Mouse (Mus musculus) adrenal gland, adult (tissue): ENCODE measurements around the gene Prr36.
A peak's percentile ranks its signal among the peaks of the same experiment; 100 is the strongest.
"Not testable (repeated sequence)": the region's sequence is repeated elsewhere in the genome, so short reads cannot be mapped to it uniquely, and the experiment has no call there.

ENCODE experiments used
- DNase-seq, 2 experiments: peaks; one replicate each; pipeline ENCODE4 v3.0.0; 2022 to 2023; ENCODE audit warnings: low spot score in 1 of 2; ENCODE audit not compliant: inconsistent age in 2 of 2

The Prr36 gene

DNA sequence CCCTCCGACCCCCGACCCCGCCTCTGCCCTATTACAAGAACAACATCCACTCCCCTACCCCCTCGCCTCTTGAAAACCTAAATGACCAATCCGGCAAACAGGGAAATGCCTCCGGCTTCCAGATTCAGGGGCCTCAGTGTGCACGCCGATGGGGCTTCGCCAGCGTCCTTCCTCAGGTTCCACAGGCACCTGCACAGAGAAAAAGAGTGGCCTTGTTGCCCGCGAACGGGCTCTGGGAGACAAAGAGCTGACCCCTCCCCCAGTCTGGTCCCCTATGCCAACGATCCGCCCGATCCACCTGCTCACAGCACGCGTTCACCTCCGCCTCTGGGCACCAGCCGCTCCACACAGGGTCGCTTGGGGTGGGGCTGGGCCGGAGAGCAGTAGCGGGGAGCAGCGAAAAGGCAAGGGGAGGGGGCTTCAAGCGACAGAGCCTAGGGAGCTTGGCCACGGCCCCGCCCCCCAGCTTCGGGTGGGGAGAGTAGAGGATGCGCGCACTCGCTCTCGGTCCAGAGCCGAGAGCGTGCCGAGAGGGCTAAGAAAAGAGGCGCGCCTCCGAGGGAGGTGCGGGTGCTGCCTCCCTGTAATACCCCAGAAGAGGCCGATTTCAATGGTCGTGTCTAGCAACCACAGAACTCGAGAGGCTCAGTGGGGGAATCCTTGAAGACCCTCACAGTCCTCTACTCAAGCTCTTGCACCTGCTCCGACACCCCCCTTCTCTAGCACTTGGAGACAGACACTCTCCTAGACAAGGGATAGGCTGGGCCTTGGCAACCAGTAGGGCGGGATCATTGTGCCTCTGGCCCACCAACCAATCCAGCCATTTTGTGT lies at the start of gene Prr36:
Gene Prr36, minus strand, starts transcription at position 669 of the 831 bp plus-strand sequence.
- peak; percentile 55 to 83 for DNase-seq

DNA sequence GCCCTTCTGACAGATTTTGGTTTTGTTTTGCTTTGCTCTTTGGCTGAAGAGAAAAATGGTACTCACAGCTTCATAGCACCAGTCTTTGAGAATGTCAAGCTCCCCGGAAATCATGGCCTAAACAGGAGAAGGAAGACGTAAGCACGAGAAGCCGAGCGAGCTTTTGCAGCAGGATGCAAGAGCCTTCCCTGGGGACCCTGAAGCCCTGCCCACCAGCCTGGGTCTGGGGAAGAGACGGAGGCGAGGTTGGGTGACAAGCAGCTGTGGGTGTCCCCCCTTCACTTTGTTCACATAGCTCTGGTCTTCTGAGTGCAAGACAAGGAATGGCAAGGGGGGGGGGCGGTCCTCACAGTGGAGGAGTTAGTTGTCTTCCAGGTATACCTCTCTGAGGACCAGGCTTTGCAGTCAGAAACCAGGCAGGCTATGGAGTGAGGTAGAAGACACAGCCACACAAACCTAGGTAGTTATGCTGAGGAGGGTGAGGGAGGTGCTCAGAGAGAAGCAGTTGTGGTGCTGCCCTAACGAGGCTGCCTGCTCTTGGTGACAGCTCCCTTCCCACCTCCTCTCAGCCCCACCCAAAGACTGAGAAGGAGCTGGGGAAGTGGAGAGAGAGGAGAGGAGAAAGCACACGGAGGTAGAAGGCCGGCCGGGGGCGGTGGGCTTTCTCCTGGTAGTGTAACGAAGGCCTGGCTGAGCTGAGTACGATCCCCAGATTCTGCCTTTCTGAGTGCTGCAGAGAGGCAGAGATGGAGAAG lies 48.1 kb upstream of the Prr36 start:
- no peak for DNase-seq

DNA sequence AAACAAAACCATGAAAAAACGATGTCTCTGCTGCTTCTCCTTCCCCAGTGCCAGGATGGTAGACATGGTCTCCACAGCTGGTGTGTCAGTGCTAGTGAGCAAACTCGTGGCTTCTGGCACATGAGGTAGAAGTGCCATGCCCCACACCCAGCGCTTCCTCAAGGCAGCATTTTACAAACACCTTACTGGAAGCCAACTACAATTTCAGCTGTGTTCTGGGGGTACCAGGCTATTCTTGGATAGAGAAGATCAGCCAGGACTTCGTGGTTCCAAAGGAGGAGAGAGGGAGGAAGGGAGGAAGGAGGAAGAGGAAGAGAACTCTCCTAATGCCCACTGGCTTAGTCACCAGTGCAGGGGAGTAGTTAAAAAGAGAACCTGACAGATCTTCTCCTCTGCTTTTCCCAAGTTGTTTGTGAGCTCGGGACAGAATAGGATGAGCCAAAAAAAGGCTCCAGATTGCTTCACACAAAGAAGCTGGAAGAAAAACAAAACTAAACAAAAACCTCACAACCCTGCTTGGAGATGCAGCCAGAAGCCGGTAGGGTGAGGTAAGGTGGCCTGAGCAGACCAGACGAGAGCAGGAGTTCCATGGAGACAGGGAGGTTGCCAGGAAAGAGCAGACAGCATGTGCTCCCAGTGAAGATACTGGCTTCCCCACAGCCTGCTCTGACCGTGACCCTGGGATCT lies 46.0 kb upstream of the Prr36 start:
- DNase-seq: no peak

DNA sequence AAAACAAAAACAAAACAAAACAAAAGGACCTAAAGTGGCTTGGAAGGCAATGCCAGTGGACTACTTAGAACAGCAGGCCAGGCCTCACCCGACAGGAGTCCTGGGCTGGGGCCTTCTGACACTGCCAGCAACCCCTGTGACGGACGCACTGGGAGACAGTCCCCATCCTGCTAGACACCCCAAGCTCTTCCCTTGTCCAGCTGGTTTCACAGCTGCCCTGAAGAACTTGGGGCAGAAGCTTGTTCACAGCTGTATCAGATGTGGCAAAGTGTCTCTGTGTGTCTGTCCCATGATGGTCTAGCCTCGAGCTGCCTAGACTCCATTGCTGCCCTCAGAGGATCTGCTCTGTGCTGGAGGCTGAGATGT lies 42.5 kb upstream of the Prr36 start:
- no peak for DNase-seq

DNA sequence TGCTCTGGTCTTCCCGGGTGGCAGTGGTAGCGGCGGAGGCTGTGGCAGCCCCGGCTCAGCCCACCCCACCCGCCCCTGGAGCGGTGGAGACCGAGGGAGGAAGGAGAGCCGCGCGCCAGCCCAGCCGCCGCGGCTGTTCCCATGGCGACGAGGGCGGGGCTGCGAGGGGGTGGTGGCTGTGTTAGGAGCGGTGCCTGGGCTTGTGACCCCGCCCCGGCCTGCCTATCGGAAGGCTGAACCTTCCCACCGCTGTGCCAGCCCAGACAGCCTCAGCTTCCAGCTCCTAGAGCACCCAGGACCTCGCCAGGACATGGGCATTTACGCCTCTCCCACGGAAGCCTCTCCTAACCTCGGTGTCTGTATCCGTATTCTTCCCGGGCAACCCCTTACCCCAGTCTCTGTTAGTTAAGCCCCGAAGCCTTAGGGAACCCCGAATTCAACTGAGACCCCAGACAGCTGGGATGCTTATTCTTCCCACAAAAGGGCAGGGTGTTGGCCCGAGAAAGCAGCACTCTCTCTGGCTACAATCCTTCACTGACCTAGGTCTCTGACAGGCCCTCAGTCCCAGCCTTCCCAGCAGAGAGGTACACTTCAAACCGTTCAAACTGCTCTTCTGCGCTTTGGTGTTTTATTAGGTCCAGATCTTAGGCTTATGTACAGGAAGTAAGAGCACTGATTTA lies 42.0 kb upstream of the Prr36 start, which contains the start of gene Ctxn1:
Gene Ctxn1, minus strand, starts transcription at position 150 of the 680 bp plus-strand sequence.
- peak; percentile 97 to 98 for DNase-seq

DNA sequence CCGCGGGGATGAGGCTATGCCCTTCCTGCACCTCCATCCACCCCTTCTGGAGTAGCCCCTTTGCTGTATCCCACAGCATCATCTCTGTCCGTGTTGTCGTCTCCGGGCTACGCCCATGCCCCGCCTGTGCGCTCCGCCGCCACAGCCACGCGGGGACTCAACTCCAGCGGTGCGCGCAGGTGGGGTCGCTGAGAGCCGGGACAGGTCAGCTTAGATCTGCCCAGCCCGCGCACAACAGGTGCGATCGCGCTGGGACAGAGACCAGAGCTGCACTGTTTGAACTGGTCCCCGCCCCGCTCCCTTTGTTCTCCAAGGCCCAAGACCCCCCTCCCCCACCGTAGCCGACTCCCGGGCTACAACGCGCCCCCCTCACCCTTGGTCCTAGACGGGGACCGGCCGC lies 41.4 kb upstream of the Prr36 start:
- peak in 1 of 2 experiments; percentile 59 for DNase-seq

DNA sequence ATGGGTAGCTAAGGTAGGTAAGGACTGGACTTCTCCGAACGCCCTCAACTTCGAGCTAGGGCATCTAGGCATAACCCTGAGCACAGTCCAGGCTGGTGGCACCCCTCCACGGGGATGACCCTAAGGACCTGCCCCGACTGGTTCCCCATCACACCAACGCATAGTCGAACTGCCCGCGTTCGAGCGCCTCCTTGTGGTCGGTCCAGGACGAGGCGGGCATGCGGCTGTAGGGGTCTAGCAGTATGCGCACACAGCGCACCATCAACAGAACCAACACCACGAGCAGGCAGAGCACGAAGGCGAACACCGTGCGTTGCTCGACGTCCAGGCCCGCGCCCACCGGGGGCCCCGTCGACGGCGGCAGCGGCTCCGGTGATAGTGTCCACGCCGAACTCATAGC lies 41.0 kb upstream of the Prr36 start:
- peak; percentile 79 to 90 for DNase-seq

DNA sequence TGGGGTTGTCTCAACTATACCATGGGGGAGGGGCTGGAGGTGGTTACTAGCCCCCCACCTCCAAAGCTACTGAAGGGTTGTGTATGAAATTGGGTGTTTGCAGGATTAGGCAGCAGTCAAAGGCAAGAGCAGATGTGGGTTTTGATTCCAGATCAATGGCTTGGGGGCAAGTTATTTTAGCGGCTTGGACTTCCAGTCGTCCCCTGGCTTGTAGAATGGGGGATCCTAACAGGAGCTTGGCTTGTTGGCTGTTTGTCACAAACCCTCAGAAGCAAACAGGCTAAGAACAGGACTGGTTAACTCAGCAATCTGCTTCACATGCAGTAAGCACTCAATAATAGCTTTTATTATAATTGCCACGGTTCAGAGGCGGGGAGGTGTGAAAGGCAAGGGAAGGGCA lies 40.1 kb upstream of the Prr36 start:
- no peak for DNase-seq

DNA sequence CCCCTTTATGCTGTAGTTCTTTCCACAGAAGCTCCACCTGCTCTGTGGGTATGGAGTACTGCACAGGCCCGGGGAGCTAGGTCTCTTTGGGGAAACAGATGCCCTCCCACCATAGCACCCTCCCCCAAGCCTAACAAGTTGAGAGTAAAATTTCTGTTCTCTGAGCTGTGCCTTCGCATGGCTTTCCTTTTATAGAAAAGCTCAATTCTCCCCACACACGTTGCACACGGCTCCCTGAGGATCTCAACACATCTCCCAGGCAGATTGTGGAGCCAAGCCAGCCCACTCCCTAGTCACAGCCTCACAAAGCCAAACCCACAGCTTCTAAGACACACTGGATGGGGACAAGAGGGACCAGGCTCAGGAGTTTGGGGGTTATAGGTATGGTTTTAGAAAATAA lies 39.7 kb upstream of the Prr36 start:
- no peak for DNase-seq

DNA sequence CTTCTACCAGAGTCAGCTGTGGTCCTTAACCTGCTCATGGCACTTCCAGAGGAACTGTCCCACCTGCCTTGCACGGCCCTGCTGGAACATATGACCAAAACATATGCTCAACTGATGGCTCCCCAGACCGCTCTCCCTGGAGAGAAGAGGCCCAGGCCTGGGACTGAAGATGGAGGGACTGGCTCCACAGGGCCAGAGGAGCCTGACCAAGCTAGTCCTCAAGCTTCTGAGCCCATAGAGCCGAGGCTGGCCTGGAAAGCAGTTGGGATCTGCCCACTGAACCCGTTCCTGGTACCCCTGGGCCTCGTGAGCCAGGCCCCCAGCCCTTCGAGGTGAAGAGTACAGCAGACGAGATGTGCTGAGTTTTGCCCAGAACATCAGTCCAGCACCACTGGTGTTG lies 38.2 kb upstream of the Prr36 start:
- DNase-seq: not testable (repeated sequence)

DNA sequence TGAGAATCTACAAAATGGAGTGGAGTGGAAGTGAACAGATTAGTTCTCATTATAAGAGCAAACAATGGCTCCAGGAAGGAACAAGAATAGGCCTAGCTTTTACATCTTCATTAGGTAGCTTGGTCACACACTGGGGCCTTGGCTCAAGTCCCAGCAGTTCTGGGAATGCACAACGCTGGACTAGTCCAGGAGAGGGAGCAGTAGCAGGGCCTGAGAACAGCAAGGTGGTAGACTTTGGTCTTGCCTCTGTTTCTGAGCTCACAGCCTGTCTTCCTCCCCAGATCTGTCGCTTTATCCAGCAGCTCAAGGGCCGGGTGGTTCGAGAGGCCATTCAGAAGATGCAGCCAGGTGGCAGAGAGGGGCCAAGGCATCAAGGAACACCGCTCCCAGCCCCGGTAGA lies 36.7 kb upstream of the Prr36 start:
- peak; percentile 62 to 87 for DNase-seq

DNA sequence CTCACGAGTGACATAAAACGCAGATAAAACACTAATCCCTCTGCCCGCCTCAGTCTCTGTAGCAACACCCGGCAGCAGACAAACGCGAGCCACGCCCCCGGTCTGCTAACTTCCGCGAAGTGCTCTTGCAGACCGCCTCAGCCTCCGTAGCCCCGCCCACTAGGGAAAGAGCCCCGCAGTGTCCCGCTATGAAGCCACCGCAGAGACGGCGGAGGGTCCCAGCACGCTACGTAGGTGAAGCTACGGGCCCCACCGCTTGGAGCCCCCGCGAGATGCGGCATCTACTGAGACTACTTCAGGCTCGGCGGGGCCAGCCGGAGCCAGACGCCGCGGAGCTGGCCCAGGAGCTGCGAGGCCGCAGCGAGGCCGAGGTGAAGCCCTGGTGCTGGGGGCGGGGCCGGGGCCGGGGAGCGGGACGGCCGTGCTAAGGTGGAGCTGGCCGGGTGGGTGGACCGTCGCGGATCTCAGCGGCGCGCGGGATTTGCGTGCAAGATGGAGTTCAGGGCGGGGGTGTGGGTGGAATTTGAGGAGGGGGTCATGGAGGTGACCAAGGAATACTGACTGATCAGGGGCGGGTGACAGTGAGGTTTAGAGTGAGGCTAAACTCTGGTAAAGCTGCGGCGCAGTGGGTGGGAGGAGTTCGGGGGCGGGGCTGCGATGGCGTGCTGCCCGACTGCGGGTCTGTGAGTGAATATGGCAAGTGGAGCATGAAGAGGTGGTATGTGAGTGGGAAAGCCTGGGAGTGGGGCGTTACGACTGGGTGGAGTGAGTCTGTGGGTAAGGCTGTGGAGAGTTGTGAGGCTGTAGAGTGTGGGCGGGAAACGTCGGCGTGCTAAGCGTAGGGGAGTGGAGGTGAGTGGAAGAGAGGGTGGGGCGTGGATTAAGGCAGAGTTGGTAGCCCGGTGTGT lies 35.9 kb upstream of the Prr36 start, which contains the start of gene Snapc2:
Gene Snapc2, plus strand, starts transcription at position 147 of the 908 bp plus-strand sequence.
- DNase-seq: peak; percentile 97 to 99

DNA sequence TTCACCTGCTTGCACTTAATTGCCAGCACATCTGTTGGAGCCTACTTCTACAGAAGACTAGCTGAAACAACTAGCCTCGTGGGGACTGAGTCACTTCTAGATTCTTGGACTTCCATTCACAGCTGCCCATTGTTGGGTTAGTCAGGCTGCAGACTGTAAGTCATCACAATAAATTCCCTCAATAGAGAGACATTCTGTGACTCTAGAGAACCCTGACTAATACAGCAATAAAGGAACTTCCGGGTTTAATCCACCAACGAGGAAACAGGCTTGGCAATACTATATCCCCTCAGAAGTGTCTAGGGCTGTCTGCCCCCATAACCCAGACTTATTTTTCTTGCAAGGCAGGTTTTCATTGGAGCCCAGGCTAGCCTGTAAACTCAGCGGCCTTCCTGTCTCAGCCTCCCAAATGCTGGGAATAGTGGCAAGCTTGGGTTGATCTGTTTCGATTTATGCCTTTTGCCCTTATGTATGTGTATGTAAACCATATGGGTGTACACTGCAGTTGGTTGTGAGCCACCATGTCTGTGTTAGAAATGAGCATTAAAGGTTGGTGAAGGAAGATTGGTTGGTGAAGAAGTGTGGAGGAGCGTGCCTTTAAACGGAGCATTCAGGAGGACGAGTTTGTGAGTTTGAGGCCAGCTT lies 35.0 kb upstream of the Prr36 start:
- peak in 1 of 2 experiments; percentile 73 for DNase-seq

DNA sequence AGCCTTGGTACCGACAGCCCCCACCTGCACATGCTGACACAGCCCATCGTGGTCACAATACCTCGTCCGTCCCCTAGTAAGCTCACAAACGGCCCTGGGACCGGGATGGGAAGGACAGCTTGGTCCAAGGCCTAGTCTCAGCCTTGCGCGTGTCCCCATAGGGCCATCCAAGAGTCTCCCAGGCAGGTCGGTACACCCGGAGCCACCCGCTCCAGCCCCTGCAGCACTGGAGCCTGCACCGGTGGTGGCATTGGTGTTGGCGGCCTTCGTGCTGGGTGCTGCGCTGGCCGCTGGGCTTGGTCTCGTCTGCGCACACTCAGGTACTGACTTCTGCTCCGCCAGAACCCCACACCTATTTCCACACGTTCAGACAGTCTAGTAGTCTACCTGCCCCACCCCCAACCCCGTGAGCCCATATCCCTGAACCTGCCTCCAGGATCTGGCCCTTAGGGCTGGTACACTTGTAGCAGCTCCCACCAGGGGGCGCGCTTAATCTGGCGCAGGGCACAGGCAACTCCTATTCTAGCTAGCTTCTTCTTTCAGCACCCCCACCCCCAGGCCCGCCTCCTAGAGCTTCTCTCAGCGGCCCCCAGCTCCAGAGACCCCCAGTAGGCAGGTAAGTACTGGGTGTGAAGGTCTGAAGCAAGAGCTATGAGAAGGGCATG lies 33.2 kb upstream of the Prr36 start:
- DNase-seq: peak; percentile 87 to 95

DNA sequence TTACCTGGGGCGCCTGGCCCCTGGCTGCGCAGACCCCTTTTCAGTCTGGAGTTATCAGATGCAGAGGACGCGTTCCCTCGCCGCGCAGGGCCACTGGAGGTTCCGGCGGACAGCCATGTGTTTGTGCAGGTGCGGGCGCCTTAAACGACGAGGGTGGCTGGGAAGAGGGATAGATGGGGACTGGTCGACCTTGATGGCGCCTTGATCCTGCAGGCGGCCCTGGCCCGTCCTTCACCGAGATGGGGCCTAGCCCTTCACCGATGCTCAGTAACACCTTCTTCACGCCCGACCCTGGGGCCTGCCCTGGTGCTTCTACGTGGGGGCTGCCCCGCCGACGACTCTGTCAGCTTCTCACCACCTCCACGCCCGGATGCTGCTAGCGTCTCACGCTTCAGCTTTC lies 32.0 kb upstream of the Prr36 start:
- peak; percentile 68 to 88 for DNase-seq

DNA sequence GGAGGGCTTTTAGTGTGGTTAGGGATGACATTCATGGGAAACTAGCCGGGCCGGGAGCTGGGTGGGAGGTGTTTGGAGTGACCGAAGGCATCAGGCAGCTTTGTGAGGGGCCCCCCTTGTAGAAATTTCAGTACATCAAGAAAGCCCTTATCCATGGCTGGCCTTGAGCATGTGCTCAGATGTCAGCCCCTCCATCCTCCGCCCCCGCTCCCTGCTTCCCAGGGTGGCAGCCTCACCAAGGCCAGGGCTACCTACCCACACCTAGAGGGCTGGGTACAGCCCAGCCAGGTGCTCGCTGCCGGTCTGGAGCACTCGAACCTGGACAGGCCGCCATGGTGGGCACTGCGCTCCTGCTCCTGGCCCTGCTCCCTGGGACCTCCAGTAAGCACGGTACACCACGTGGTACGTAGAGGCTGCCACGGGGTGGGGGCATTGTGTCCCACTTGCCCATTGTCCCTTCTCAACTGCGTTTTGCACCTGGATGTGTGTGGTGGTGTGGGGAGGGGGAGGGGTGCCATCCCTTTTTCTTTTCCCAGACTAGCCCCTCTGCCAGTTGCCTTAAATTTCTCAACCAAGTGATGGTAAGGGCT lies 30.8 kb upstream of the Prr36 start, which contains the start of gene Tgfbr3l:
Gene Tgfbr3l, plus strand, starts transcription at position 264 of the 590 bp plus-strand sequence.
- DNase-seq: peak; percentile 57 to 73

DNA sequence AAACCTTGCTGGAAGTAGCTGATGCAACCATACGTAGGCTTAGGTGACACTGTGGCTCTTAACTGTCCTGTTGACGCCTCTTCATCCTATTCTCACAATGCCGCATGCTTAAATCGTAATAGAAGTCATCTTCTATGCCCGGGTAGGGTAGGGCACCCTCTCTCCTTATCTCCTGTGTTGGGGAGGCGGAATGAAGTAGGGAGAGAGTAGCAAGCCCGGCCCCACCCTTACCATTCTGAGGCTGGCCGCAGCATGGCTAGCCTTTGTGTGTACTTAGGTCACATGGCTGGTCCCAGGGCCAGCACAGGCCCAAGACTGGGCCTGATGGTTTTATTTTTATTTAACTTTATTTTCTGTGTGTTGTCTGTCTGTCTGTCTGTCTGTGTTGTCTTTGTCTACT lies 30.0 kb upstream of the Prr36 start:
- DNase-seq: peak in 1 of 2 experiments; percentile 52

DNA sequence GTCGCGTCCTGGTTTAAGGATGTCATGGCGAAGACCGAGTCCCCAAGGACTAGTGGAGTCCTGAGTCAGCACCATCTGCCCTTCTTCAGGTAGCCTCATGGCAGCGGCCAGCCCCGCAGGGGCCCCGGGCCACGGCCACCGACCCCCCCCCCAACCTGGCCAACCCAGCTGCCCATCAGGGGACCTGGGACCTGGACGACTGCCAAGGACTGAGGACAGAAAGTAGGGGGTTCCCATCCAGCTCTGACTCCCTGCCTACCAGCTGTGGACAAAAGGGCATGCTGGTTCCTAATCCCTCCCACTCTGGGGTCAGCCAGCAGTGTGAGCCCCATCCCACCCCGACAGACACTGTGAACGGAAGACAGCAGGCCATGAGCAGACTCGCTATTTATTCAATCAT lies 28.5 kb upstream of the Prr36 start:
- DNase-seq: peak in 1 of 2 experiments; percentile 35
